ENCODE assay signal across 8 mouse cellular contexts in the genomic region with DNA sequence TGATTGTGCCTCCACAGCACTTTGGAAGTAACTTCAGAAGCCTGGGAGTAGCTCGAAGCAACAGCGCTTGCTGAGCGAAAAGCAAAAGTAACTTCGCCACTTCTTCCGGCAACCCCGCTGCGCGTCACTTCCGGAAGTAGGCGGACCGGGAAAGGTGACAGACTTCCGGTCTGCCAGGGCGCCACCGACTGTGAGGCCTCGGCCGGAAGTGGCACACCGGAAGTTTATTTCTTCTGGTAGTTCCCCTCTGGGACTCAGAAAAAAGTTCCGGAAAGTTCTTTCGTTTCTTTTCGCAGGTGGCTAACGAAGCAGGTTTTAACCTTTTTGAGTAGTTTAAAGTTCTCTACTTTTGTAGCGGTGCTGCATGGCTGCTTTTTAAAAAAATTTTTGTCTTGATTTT. TPM values are rescaled to one million over a fixed set of nuclear protein-coding genes. Genes with fewer than 3 reads are reported as not detected.
DNase-seq lines count a peak whose midpoint lies in the region; ATAC-seq and TF ChIP-seq lines count a peak whose summit lies in the region.

A gene (minus strand): TSS at position 126 of the 400 bp plus-strand sequence.

- H3K4me3 ChIP-seq in gastrocnemius, adult 2 months: peak within 1 kb of the TSS; percentile 77
- peak within 1 kb of the TSS; percentile 79 for H3K4me3 ChIP-seq in hindbrain, postnatal 0 days (ENCODE audit: low read length)
- peak within 1 kb of the TSS; percentile 95 for H3K4me3 ChIP-seq in left cerebral cortex, adult 2 months

- peak within 1 kb of the TSS; percentile 54 for H3K9ac ChIP-seq in hindbrain, postnatal 0 days (replicated peaks; ENCODE audit: low read length)

- peak; percentile 71 for ATAC-seq in common myeloid progenitor, adult 5-6 weeks (replicated peaks; ENCODE audit: low read depth, poor library complexity, severe bottlenecking)
- ATAC-seq in hindbrain, postnatal 0 days: peak; percentile 83
- peak; percentile 84 for ATAC-seq in megakaryocyte, adult 5-6 weeks (ENCODE audit: poor library complexity, severe bottlenecking)

- under 1% methylated on average over 22 of the region's 22 CpGs for WGBS in hindbrain, postnatal 0 days

- peak within 1 kb of the TSS; percentile 80 for H3K4me2 ChIP-seq in hindbrain, postnatal 0 days (ENCODE audit: low read depth, low read length)

- intact Hi-C loops in gastrocnemius, adult 2 months (cut with DNase I): loop anchor here (10.0 kb wide), 1 partner anchor 1161 kb away; a partner anchor contains a TSS
- intact Hi-C loops in left cerebral cortex, adult 2 months (cut with DNase I): loop anchor here (5.0 kb wide), 1 partner anchor 177 kb away; no protein-coding TSS in a partner anchor

- peaks cover 19% of the 10 kb centered on the region for H3K36me3 ChIP-seq in hindbrain, postnatal 0 days (ENCODE audit: insufficient read depth, low read length)

- peak within 1 kb of the TSS; percentile 98 for H3K27ac ChIP-seq in gastrocnemius, adult 2 months
- H3K27ac ChIP-seq in hindbrain, postnatal 0 days: peak within 1 kb of the TSS; percentile 87
- H3K27ac ChIP-seq in left cerebral cortex, adult 2 months: peak within 1 kb of the TSS; percentile 89

- H3K4me1 ChIP-seq in hindbrain, postnatal 0 days (ENCODE audit: insufficient read depth, low read length): peaks cover 4% of the 10 kb centered on the region; the same call in 1 of the 2 replicates

- TF ChIP-seq CTCF in gastrocnemius, adult 2 months (IDR thresholded peaks at IDR 0.05): no peak
- peak; percentile 16; the same call in 1 of the 2 replicates for TF ChIP-seq CTCF in hindbrain, postnatal 0 days (IDR thresholded peaks at IDR 0.05; ENCODE audit: low read depth)
- TF ChIP-seq CTCF in left cerebral cortex, adult 2 months (IDR thresholded peaks at IDR 0.05): peak; percentile 15

- H3K9me3 ChIP-seq in hindbrain, postnatal 0 days (ENCODE audit: low read length): no peaks in the 10 kb centered on the region

- peak; percentile 98 for DNase-seq in ZHBTc4 (ENCODE audit: low read depth, low spot score)
- DNase-seq in gastrocnemius, adult 2 months: peak; percentile 98
- peak; percentile 98 for DNase-seq in hindbrain, postnatal 0 days (ENCODE audit: low spot score)
- DNase-seq in left cerebral cortex, adult 2 months (ENCODE audit: extremely low spot score in 1 of 2, low spot score in 2 of 2): peak; percentile 94 to 96
- DNase-seq in right cerebral cortex, adult 2 months (ENCODE audit: low spot score in 2 of 2): peak; percentile 95 to 96
- peak; percentile 98 for DNase-seq in urinary bladder, postnatal 14 days (ENCODE audit: low spot score)

- no peaks in the 10 kb centered on the region for H3K27me3 ChIP-seq in hindbrain, postnatal 0 days (ENCODE audit: insufficient read depth, low read length)

RNA-seq across cellular contexts. Expression of the gene that starts here (rescaled TPM):
- total RNA-seq in common myeloid progenitor, adult 5-6 weeks (2017): 69.3 and 123 TPM in 2 replicates
- total RNA-seq in gastrocnemius, adult 2 months (2021): 10 to 100 TPM; 40.6 to 42.7 TPM
- total RNA-seq in hindbrain, postnatal 0 days (2014; rRNA removed): 71.2 and 76.4 TPM in 2 replicates
- polyA plus RNA-seq in hindbrain, postnatal 0 days (2015; fragmentation: Nextera tagmentation; extraction: Ambion mirVana): 50.5 and 57.6 TPM in 2 replicates
- 10 to 100 TPM; 78.4 to 82.5 TPM for total RNA-seq in left cerebral cortex, adult 2 months (2021)
- 47.4 and 51.5 TPM in 2 replicates for total RNA-seq in megakaryocyte, adult 5-6 weeks (2015)
- total RNA-seq in megakaryocyte, adult 5-6 weeks (2017): 50.7 and 70.7 TPM in 2 replicates

Comparison
In these comparisons a context has a peak if more than half of its experiments do, and no peak if none do; other contexts are left out.
1. Peak in every context shown above with its lines: DNase-seq, ATAC-seq, H3K4me3 ChIP-seq and H3K27ac ChIP-seq.